Mouse (Mus musculus) cerebral cortex, adult 2 months (tissue): ENCODE measurements around the gene Srsf3.

Source experiments
- WGBS: fragments of 180-500 bp; shearing (Covaris S2); methylation state at CpG from one replicate; pipeline ENCODE4 v1.1.7; 2018; 5-methylcytosine and 5-hydroxymethylcytosine counted together

The Srsf3 gene

DNA sequence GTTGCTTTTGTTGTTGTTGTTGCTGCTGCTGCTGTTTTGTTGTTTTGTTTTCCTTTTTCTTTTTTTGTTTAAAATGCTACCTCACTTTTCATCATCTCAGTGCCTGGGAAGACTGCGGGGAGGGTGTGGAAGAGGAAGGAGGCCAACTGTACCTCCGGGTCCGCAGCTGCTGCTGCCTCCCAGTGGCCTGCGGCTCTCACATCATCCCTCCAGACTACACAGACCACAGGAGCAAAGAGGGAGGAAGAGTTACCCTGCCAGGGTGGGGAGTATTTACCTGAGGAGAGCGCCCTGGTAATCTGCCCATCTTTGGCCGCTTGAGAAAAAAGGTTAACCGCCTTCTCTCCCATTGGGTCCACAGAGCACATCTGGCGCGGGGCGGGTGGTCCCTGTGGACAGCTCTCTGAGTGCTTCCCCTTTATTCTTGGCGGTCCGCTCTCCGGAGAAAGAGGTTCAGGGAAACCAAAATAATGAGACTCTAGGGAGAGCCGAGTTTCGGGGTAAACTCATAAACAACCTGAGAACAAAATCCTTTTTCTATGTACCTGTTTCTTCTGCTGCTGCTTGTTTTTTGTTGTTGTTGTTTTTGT lies 10.1 kb upstream of the Srsf3 start:
- 33% methylated on average over 15 of the region's 15 CpGs for WGBS

DNA sequence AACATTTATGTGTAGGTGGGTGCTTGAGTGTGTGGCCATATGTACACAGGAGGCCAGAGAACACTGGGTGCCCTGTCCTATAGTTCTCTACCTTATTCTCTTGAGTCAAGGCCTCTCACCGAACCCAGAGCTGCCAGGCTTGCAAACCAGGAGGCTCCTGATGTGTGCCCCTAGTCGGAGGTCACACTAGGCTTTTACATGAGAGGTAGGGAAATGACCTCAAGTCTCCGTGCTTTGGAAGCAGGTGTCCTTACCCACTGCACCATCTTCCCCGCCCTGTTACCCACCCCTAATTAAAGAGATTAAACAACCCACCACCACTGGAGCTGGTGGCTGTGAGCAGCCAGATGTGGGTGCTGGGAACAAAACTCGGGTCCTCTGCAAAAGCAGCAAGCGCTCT lies 9.1 kb upstream of the Srsf3 start:
- 93% methylated on average over 6 of the region's 6 CpGs for WGBS

DNA sequence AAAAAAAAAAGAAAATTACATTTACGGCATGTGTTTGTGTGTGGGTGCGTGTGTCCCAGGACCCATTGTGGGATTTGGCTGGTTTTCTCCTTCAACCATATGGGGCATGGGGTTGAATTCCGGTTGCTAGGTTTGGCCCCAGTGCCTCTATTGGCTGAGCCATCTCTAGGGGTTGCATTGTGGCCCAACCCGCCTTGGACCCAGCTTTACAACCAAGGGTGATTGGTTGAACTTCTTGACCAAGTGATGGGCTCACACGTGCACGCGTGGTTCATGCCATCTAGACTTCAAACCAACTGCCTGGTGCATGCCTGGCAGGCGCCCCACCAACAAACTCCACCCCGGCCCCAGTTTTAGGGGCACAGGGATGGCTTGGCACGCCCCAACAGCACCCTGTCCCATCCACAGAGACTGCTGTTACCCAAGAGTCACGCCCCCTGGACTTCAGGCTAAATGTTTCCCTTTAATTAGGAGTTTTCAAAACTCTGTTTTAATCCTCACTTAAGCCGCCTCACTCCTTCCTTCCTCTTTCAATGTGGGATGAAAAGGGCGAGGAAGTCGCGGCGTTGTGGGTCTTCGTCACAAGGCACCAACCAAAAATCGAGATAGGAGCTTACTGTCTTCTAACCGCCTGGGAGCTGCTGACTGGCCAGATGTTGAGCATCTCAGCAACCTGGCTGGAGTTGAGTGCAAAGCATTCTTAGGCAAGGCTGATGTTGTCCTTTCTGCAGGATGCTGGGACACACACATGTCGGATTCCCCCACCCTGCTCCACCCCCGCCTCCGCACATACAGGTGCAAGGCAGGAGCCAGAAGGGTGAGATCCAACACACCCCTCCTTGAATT lies 8.2 kb upstream of the Srsf3 start:
- WGBS, result 69% methylated on average over 22 of the region's 22 CpGs

DNA sequence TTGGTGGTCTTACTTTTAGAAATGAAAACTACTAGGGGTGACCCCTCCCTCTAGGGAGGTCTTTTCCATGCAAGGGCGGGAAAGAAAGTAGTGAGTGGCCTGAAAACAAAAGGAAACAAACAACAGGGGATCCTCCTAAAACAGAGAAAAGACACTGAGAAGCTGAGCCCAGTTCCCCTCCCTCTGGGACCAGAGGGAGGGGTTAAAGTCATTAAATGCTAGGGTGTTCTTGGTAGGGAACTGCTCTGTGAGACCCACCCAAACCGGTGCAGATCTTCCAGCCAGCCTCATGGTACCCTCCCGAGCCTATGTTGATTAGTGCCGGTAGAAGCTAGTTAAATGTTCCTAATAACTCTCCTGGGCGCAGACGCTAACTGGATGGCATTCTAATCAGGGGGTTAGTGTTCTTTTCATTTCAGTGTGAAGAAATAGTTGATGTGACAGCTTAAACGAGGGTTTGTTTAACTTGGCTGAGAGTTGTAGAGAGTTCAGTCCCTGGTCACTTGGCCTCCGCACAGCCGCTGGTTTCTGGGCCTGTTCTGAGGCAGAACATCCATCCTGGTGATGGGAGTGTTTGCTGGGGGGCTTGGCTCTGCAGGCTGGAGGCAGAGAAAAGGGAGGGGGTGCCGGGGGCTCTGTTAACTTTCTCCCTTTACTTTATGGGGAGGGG lies 7.4 kb upstream of the Srsf3 start:
- 55% methylated on average over 10 of the region's 10 CpGs for WGBS

DNA sequence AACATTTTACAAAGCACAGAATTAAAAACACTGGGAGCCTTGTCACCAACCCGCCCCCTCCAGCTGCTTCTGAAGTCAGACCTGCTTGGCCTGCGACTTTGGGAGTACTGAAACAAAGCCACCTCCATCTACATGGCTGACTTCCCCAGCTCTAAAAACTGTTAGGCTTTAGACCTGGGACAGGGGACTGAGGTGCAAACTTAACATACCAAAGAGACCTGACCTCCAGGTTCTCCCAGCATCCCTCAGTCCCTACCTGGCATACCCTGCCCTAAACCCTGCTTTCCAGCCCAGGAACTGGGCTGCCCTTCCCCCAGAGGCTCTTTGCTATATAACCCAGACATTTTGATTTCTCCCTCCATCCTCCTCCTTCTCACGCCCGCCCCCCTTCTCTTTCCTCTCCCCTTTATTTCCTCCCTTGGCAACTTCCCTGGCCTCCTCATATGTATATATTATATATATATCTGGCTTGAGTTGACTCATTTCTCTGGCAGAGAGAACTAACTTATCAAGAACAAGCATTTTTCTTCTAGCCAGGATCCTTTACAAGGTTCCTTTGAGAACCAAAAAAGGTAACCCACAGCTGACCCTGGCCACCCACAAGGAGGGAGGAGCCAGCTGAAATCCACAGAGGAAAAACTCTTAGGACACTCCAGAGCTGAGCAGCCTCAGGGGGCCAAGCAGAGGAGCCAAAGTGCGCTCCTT lies 5.6 kb upstream of the Srsf3 start:
- WGBS, result 64% methylated on average over 5 of the region's 5 CpGs

DNA sequence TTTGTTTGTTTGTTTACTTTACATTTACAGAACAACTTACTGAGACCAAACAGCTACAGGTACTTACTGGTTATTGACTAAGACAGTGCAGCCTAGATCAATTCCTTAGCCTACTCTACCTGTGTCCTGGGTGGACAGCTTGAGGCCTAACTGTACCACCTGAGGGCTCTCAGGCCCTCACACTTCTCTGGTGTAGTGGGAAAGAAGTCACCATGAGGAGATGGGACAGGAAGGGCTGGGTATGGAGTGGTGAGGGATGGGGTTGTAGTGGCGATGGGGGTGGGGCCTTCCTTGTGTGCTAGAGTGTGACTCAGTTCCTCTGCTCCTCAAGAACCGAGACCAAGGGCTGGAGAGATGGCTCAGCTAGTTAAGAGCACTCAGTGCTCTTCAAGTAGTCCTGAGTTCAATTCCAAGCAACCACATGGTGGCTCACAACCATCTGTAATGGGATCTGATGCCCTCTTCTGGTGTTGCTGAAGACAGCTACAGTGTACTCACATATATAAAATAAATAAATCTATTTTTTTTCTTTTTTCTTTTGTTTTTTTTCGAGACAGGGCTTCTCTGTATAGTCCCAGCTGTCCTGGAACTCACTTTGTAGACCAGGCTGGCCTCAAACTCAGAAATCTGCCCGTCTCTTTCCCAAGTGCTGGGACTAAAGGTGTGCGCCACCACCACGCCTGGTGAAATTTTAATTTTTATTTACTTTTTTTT lies 1.9 kb upstream of the Srsf3 start:
- WGBS, result 87% methylated on average over 6 of the region's 6 CpGs

DNA sequence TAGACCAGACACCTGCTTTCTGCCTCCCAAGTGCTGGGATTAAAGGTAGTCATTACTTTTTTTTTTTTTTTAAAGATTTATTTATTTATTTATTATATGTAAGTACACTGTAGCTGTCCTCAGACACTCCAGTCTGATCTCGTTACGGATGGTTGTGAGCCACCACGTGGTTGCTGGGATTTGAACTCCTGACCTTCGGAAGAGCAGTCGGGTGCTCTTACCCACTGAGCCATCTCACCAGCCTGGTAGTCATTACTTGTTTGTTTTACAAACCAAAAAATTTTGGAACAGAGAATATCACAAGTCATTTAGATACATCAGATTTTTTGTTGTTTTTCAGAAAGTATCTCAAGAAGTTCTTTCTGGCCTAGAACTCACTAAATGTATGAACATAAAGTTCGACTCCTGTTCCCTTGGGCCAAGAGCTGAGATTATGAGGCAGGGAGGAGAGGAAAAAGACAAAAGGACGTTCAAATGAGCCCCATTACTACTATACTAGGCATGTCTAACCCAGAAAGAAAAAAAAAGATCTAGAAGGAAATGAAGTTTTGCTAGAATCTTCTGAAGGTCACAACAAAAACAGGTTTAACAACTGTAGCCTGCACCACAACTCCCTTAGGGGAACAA lies 1.2 kb upstream of the Srsf3 start:
- 66% methylated on average over 7 of the region's 7 CpGs for WGBS

DNA sequence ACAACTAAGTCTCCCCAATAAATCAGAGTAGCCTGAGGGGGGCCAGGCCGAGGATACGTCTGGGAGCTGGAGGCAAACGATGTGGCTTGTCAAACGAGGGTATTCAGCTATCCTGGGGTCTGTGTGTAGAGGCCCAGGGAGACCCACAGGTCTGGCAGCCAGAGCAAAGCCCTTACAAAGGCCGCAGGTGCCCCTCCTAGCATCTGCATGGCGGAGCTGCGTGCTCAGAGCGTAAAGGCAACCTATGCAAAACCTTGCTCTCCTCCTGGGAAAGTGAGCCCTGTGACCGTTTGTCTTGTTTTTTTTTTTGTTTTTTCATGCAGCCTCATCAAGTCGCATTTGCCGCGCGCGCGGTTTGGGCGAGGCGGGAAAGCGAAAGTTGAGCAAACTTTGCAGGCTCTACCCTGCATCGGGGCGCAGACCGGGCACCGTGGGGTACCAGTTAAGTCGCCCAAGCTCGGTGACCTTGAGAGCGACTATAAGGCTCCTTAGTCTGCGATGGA lies 606 bp upstream of the Srsf3 start:
- WGBS, result 2% methylated on average over 26 of the region's 26 CpGs

DNA sequence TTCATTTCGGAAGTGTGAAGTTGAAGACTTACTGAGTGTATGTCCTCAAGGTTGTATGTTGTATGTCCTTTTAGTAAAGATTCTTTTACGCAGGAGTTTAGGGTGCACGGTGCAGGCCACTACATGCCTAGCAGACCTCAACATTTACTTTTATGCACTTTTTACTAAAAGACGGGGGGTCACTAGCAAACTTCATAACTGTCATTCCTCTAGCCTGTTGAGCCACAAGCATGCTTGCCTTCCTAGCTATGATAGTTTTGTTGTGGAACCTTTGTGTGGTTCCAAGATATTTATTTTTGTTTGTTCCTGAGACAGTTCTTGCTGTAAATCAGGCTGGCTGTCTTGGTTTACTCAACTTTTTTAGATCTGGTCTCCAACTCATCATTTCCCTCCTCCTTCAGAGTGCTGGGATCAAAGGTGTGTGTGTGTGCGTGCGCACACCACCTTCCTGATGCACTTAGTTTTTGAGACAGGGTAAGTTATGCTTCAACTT lies 1.2 kb downstream of the Srsf3 start:
- WGBS, result 2% methylated on average over 6 of the region's 6 CpGs

DNA sequence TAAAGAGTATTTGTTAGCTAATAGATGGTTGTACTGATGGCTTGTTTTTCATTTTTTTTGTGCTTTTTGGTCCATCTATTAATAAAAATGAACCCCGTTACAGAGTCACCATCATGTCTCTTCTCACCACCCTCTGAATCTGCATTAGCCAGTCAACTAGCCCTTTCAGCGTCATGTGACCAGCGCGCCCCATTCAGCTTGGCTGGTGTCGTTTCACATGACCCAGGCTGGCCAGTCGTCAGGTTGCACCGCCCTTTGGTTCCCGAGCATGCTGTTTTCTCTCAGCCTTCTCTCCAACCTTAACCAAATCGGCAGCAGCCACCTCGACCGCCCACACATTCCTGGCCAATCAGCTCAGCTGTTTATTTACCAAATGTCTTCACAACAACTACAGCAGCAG lies 6.9 kb downstream of the Srsf3 start:
- 57% methylated on average over 11 of the region's 11 CpGs for WGBS

DNA sequence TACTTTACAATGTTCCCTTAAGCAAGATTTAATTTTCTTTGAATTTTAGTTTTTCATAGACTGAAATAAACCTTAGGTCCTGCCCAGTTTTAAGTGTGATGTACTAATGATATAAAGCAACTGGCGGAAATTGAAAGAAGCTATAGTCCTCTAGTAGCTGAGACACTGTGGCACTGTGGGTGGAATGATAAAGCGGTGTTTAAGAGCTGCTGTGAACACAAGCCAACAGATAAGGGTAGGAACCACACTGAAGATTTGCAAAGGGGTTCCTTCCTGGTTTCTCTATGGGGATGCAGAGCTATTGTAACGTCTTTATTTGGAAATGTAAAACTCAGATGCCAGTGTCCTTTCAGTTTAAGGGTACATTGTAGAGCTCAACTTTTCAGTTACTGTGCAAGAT lies 9.2 kb downstream of the Srsf3 start:
- 43% methylated on average over 3 of the region's 3 CpGs for WGBS

DNA sequence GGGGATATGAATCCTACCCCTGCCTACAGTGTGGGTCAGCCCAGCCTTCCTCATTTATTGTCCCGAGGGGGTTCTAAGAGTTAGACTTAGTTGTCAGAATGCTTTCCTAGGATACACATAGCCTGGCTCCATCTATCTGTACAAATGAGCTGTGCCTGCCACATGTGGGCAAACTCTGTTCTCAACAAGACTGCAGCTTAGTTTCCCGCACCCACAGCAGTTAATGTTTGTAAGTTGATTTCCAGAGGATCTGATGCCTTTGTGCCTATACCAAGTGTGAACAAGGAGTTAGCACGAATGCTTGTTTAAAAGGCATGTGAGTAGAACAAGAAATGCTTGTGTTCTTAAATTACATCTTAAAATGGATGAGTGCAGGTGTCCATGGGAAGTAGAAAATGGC lies 11.2 kb downstream of the Srsf3 start:
- 68% methylated on average over 3 of the region's 3 CpGs for WGBS

DNA sequence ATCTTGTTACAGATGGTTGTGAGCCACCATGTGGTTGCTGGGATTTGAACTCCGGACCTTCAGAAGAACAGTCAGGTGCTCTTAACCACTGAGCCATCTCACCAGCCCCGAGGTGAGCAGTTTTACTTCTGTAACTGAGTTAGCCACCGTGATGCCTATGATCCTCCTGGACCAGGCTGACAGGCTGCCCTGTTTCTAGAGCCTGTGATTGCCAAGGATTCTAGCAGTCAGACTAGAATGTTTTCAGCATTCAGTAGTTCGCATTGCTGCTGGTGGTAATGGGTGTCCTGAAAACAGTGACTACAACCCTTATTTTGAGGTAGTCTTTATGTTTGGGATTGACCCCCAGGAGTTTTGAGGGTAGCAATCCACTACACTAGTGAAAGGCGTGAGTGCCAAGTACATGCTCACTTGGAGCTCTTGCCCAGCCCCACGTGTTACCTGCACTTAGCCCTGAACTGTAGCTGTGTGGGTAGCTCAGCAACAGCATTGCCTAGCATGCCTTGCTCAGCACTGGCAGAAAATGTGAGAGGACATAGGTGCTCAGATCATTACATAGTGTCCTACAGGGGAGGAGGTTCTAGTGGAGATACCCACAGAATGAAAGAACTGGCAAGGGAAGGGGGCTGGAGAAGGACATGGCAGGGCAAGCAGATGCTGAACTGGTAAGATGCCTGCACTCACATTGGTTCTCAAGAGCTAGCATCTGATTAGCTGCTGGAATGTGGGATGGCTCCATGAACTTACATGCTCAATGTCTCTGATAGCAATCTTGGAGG lies 11.9 kb downstream of the Srsf3 start:
- 64% methylated on average over 6 of the region's 6 CpGs for WGBS

DNA sequence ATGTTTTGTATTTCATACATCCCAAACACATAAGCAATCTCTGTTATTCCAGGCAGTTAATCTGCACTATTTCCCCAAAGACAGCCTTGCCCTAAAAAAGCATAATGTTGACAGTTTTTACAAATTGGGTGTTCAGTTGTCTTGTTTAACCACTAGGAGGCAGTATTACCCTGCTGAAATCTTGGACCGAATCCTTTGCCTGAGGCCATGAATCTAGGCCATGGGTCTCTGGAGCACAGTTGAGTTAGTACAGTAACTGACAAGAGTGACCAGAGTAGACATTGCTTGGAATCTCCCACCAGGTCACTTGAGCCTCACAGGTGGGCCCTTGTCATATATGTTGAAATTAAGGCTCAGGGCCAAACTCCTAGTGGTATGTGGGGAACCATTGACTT lies 12.5 kb downstream of the Srsf3 start:
- 23% methylated on average over 1 of the region's 1 CpGs for WGBS

DNA sequence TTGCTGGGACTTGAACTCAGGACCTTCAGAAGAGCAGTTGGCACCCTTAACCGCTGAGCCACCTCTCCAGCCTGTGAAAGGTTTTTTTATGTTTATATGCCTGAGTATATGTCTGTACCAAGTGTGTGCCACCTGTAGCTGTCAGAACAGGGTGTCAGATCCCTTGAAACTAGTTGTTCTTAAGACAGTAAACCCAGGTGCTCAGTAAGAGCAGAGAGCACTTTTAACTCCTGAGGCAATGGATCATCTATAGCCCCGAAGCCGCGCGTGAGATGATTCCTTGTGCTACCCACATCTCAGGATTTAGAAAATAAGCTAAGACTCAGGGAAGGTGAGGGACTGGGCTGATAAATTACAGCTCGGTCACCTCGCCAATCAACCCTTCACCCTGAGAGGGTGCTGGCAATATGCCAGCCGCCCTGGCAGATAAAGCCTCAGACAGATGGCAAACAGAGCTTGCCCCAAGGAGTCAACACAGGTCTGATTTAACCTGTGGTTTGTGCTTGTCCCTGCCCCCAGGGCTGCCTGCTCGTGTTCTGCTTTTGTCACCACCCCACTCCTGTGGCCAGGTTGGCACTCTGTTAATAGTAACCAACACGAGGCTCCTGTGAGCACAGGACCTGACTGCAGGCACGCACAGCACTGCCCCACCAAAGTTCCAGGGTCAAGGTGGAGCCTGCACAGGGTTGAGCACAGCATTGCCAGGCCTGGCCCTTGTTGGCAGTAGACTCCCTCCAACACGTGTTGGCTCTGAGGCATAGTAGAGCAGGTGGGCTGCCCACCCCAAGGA lies 13.5 kb downstream of the Srsf3 start:
- WGBS, result 56% methylated on average over 12 of the region's 12 CpGs

DNA sequence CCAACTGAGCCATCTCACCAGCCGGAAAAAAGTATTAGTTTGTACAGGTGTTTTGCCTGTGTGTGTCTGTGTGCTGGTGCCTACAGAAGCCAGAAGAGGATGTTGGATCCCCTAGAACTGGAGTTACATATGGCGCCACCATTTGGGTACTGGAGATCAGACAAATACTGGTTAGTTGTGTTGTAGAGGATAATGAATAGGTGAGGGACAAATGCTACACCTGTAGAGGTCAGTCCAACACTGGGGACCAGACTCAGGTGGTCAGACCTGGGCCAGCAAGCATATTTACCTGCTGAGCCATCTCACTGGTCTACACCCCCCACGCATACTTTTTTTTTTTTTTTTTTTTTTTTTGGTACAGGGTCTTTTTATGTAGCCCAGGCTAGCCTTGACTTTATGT lies 14.4 kb downstream of the Srsf3 start:
- WGBS, result 88% methylated on average over 3 of the region's 3 CpGs

DNA sequence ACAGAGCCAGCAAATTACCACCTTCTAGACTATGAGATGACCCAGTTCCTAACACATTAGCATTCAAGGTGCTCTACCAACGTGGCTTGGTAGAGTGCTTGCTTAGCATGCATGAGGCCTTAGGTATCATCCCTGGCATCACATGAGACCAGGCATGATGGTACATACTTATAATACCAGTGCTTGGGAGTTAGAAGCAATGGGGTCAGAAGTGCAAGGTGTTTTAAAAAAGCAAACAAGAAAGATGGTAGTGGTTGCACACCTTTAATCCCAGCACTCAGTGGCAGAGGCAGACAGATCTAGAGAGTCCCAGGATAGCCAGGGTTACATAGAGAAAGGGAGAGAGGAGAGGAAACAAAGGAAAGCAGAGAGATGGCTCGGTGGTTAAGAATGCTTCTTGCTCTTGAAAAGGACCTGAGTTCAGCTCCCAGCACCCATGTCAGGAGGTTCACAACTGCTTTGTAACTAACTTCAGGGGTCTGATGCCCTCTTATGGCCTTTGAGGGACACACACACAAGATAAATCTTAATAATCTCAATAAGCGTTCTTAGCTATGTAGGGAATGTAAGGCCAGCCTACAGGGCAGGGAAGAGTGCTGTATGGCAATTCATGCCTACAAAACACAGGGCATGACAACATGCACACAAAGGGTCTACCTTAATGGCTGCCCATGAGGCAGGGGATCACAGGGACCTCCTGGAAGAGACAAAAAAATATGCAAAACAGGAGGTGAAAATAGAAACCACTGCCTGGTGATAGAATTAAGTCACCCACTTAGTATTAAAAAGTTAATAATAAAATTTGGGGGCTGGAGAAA lies 15.5 kb downstream of the Srsf3 start:
- WGBS, result 73% methylated on average over 3 of the region's 3 CpGs

DNA sequence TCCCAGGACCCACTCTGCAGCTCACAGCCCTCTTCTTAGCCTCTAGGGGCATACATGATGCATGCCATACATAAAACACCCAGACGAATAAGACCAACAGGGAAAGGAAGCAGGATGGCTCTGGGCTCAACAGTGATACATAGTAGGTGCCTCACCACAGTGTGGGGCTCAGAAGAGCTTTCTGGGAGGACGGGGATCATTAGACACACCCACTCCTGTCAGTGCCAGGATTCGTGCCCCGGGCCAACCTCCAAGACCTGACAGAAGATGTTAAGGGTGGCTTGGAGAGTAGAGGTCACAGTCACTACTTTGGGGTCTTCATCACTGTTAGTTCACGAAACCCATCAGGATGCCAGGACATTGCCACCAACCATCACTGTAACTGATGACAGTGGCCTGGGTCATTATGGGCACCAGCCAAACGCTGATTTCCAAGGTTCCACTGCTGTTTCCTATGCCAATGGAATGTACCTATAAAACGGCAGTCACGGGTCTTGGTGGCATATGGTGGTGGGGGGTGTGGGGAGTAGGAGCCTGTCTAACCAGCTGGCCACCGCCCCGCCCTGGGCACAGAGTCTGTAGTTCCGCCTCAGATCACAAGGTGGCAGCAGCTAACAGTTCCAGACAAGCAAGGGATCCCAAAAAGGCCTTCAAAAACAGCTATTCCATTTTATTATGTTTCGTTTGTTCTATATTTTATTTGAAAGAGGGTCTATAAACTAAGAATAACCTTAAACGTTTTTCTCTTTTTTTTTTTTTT lies 16.5 kb downstream of the Srsf3 start:
- 16% methylated on average over 13 of the region's 13 CpGs for WGBS
